Mouse (Mus musculus) frontal cortex, postnatal 10 days (tissue): ENCODE results near the gene D5Ertd577e.
"Not testable (repeated sequence)": the region's sequence is repeated elsewhere in the genome, so short reads cannot be mapped to it uniquely, and the experiment has no call there.

Experiments used
- DNase-seq, 2 experiments: peaks; one replicate each; pipeline ENCODE4 v3.0.0; 2022; ENCODE audit warnings: low spot score in 2 of 2, mixed read lengths in 1 of 2

The D5Ertd577e gene

DNA sequence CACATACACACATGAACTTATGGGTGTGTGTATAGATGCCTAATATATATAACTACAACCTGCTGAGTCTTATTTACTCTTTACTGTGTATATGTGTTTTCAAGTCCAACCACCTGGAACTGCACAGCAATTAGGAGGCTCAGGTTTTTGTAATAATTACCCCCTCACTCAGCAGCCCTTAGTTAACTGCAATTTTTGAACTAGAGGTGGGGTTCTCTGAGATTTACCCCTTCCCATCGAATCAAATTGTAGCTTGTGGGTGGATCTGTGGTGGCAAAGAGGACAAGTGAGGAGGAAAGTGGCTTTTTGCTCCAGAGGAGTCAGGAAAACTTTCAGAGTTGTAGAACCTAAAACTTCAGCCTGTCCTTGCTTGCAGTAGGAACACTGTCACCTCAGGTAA, at the start of gene D5Ertd577e:
Gene D5Ertd577e (plus strand): TSS at position 301 of the 400 bp plus-strand sequence.
- not testable (repeated sequence) for DNase-seq

GRCm38 (mm10) chr5:95510458-95510857, 53.9 kb downstream of the D5Ertd577e start, which contains the start of gene Gm3286:
Gene Gm3286 (plus strand): TSS chr5:95510758.
- not testable (repeated sequence) for DNase-seq
